Mouse (Mus musculus) forebrain, postnatal 0 days (tissue): ENCODE data around the gene Rcor2. TPM values are rescaled to one million over a fixed set of nuclear protein-coding genes. Genes with fewer than 3 reads are reported as not detected.
A peak's percentile ranks its signal among the peaks of the same experiment; 100 is the strongest.

Source experiments
- ATAC-seq: fragments of 200-750 bp; cut with Nextera tagmentation; 2 replicates; pipeline ENCODE4 v1.8.0; 2017; ENCODE audit warnings: mild to moderate bottlenecking, moderate library complexity
- DNase-seq: peaks from one replicate; pipeline ENCODE4 v3.0.0-alpha.2; 2015
- H3K27ac ChIP-seq: fragments of 300-500 bp; sonication (generic); 2 replicates; pipeline ENCODE4 v1.5.1; 2014; ENCODE audit warnings: low read depth, mild to moderate bottlenecking, antibody characterized with exemption, low read length, moderate library complexity, mixed read lengths
- H3K27me3 ChIP-seq: fragments of 300-500 bp; sonication (generic); 2 replicates; pipeline ENCODE4 v1.6.1; 2014; ENCODE audit warnings: mild to moderate bottlenecking, low read length, mixed read lengths; ENCODE audit not compliant: insufficient read depth
- H3K36me3 ChIP-seq: fragments of 300-500 bp; sonication (generic); 2 replicates; pipeline ENCODE4 v1.6.1; 2014; ENCODE audit warnings: mild to moderate bottlenecking, moderate library complexity; ENCODE audit not compliant: insufficient read depth
- H3K4me1 ChIP-seq: fragments of 300-500 bp; sonication (generic); 2 replicates; pipeline ENCODE4 v1.6.1; 2014; ENCODE audit warnings: antibody characterized with exemption; ENCODE audit not compliant: insufficient read depth
- H3K4me2 ChIP-seq: fragments of 300-500 bp; sonication (generic); 2 replicates; pipeline ENCODE4 v1.6.1; 2014; ENCODE audit warnings: low read depth, mild to moderate bottlenecking, moderate library complexity
- H3K4me3 ChIP-seq: fragments of 300-500 bp; sonication (generic); 2 replicates; pipeline ENCODE4 v1.5.1; 2014; ENCODE audit warnings: low read depth, low read length, mixed read lengths
- H3K9ac ChIP-seq: fragments of 300-500 bp; sonication (generic); 2 replicates; pipeline ENCODE4 v1.6.1; 2014; ENCODE audit warnings: mild to moderate bottlenecking
- H3K9me3 ChIP-seq: fragments of 300-500 bp; sonication (generic); 2 replicates; pipeline ENCODE4 v1.6.1; 2016; ENCODE audit warnings: low read length
- CTCF ChIP-seq: sonication (generic); IDR thresholded peaks from 2 replicates; pipeline ENCODE4 v1.5.1; 2016; ENCODE audit warnings: antibody characterized with exemption, control low read depth, low read depth
- WGBS: fragments of 180-500 bp; shearing (Covaris S2); extraction: QIAGEN DNeasy Blood & Tissue Kit; methylation state at CpG from one replicate; pipeline ENCODE4 v1.1.7; 2014; 5-methylcytosine and 5-hydroxymethylcytosine counted together
- polyA plus RNA-seq: library from polyadenylated mRNA; unstranded; fragments of >200 nt; fragmentation: Nextera tagmentation; extraction: Ambion mirVana; gene quantifications from 2 replicates; pipeline ENCODE4 v1.2.1, GENCODE M21; 2015
- total RNA-seq: library from RNA; depleted of rRNA; stranded (reverse); fragments of >200 nt; gene quantifications from 2 replicates; pipeline ENCODE4 v1.2.3, GENCODE M21; 2014

Rcor2 gene
- total and polyA plus RNA-seq, 2 experiments from 2014 or later, result 13.7 to 49.6 TPM

DNA sequence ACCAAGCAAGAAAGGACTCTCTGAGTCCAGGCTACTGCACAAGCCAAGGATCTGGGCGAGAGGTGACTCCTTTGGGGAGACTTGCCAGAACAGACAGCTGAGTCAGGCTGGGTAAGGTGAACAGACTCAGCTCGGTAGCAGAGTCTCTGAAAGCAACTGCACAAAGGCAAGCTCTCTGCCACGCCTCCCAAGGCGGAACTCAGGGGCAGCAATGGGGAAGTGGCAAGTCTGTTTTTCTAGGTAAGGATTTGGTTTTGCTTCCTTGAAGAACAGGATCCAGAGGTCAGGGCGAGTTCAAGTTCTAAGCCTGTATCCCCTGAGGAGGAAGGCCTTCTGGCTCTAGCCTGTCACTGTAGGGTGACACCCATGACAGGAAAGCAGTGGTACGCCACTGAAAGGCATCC is 40.6 kb upstream of the Rcor2 start:
- DNase-seq (no peak), ATAC-seq (no peak)
- Histone ChIP-seq H3K9ac (no peak overlapping the region), H3K4me1 (no peaks in the 10 kb centered on the region), H3K27ac (no peak overlapping the region), H3K4me3 (no peak overlapping the region), H3K4me2 (no peak overlapping the region), H3K36me3 (peaks cover 52% of the 10 kb centered on the region), H3K27me3 (no peaks in the 10 kb centered on the region), H3K9me3 (no peaks in the 10 kb centered on the region)
- WGBS, result 74% methylated on average over 6 of the region's 6 CpGs
- no peak for TF ChIP-seq CTCF

DNA sequence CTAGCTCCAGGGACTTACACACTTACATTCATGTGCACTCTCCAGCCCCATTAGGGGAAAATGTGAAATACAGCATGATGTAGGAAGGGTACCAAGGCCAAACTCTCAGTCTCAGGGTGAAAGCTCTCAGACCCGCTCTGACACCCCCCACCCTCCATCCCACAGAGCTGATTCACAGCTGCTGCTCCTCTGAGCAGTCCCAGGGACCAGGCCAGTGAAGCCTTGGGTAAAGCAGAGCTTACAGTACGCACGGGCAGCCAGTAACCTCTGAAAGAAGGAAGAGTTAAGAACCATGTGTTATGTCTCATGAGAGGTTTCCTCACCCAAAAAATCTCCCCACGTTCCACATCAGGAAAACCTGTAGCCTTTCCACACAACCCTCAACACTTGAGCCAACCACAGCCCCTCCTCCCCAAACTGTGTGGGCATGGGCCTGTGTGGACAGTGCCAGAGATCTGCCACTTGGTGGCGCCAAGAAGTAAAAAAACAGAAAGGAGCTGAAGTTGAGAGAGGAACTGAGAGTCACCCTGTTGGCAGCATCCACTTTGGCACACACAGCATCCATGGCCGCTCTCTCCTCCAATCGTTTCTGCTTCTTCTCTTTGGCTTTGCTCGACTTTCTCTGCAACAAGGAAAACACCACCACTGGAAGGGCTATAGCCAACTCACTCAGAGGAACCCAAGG is 32.4 kb upstream of the Rcor2 start:
- Histone ChIP-seq H3K4me2 (no peak overlapping the region), H3K27ac (no peak overlapping the region), H3K4me1 (0 out of 2 replicates have a peak, but pooled peaks cover 1% of the 10 kb centered on the region), H3K9ac (no peak overlapping the region), H3K36me3 (peaks cover 37% of the 10 kb centered on the region), H3K4me3 (no peak overlapping the region), H3K9me3 (no peaks in the 10 kb centered on the region), H3K27me3 (no peaks in the 10 kb centered on the region)
- 44% methylated on average over 8 of the region's 8 CpGs for WGBS
- ATAC-seq (peak; percentile 96), DNase-seq (peak; percentile 89)
- peak; percentile 96 for TF ChIP-seq CTCF

DNA sequence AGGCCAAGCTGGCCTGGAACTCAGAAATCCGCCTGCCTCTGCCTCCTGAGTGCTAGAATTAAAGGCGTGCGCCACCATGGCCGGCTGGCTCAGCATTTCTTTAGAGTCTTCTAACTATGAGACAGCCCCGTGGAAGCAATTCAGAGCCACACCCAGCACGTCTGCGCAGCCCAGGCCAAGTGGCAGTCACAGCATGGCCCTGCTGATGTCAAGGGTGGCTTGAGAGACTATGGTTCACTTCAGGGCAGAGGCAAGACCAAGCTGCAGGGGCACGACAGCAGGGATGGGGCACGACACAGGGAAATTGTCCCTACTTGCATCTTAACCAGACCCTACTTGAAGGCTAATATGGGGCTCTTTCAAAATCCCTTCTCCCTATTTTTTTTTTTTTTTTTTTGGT is 31.7 kb upstream of the Rcor2 start:
- WGBS, result 94% methylated on average over 9 of the region's 9 CpGs
- TF ChIP-seq CTCF, result no peak
- Histone ChIP-seq H3K27ac (no peak overlapping the region), H3K4me2 (no peak overlapping the region), H3K4me3 (no peak overlapping the region), H3K36me3 (peaks cover 29% of the 10 kb centered on the region), H3K4me1 (peaks cover 6% of the 10 kb centered on the region; the same call in 1 of the 2 replicates), H3K9ac (no peak overlapping the region), H3K27me3 (no peaks in the 10 kb centered on the region), H3K9me3 (no peaks in the 10 kb centered on the region)
- DNase-seq, result no peak
- ATAC-seq, result no peak

DNA sequence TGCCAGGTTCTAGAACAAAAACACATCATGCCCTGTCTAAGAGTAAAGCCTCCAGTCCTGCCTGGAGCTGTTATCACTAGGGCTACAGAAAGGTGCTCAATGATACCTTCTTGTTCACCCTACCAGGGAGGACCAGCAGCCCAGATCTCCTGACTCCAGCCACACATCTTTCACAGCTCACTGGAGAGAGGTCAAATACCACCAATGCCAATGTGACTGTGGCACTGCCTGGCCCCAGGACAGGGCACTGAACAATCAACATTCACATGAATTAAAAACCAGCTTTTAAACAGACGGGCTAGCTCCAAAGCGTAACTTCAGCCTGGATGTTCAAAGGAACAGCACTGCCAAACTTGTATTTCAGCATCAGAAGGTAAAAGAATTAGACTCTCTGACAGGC is 31.1 kb upstream of the Rcor2 start:
- Histone ChIP-seq H3K27ac (no peak overlapping the region), H3K36me3 (peaks cover 27% of the 10 kb centered on the region), H3K4me3 (no peak overlapping the region), H3K4me1 (peaks cover 6% of the 10 kb centered on the region; the same call in 1 of the 2 replicates), H3K4me2 (no peak overlapping the region), H3K9me3 (no peaks in the 10 kb centered on the region), H3K9ac (no peak overlapping the region), H3K27me3 (no peaks in the 10 kb centered on the region)
- no peak for TF ChIP-seq CTCF
- ATAC-seq (no peak), DNase-seq (no peak)
- WGBS, result 80% methylated on average over 2 of the region's 2 CpGs

DNA sequence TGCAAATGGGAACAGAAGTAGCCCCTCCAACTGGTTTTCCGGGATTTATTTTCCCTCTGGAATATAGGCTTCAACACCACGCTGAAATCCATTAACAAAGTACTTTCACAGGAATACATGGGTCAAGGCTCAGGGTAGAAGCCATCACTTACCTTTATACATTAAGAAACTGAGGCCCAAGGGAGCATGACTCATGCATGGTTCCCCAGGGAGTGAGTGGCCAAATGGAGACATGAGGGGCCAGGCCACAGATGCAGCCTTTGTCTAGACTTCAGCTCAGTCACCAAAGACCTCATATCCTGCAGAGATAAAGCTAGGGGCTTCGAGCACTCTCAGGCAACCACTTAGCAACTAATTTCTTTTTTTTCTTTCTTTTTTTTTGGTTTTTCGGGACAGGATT is 30.4 kb upstream of the Rcor2 start:
- H3K36me3 ChIP-seq, result peaks cover 21% of the 10 kb centered on the region; the same call in 1 of the 2 replicates
- no peaks in the 10 kb centered on the region for H3K9me3 ChIP-seq
- no peak overlapping the region for H3K4me3 ChIP-seq
- no peak for TF ChIP-seq CTCF
- no peak for ATAC-seq
- DNase-seq, result no peak
- no peak overlapping the region for H3K4me2 ChIP-seq
- WGBS, result 85% methylated on average over 4 of the region's 4 CpGs
- H3K27ac ChIP-seq, result no peak overlapping the region
- H3K4me1 ChIP-seq, result peaks cover 6% of the 10 kb centered on the region; the same call in 1 of the 2 replicates
- H3K27me3 ChIP-seq, result no peaks in the 10 kb centered on the region
- H3K9ac ChIP-seq, result no peak overlapping the region

DNA sequence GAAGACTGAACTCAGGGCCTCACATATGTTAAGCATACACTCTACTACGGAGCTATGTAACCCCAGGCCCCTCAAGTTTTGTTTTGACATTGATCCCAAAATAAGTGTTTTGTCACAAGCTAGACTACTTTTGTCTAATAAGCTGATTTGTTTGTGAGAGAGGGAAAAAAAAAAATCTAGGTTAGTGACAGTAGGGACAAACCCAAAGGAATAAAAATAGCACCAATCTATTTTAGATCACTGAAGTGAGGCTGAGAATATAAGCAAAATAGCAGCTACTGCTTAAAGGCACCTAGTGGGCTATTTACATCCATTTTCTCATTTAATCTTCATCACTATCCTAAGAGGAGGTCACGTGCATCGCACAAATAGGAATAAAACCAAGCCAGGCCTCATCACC is 27.6 kb upstream of the Rcor2 start:
- Histone ChIP-seq H3K4me1 (peaks cover 6% of the 10 kb centered on the region; the same call in 1 of the 2 replicates), H3K27ac (no peak overlapping the region), H3K27me3 (no peaks in the 10 kb centered on the region), H3K9me3 (no peaks in the 10 kb centered on the region), H3K4me2 (peak overlapping the region; percentile 98), H3K4me3 (no peak overlapping the region), H3K9ac (peak overlapping the region; percentile 75), H3K36me3 (no peaks in the 10 kb centered on the region)
- no peak for TF ChIP-seq CTCF
- DNase-seq (no peak), ATAC-seq (no peak)
- WGBS, result 78% methylated on average over 3 of the region's 3 CpGs

DNA sequence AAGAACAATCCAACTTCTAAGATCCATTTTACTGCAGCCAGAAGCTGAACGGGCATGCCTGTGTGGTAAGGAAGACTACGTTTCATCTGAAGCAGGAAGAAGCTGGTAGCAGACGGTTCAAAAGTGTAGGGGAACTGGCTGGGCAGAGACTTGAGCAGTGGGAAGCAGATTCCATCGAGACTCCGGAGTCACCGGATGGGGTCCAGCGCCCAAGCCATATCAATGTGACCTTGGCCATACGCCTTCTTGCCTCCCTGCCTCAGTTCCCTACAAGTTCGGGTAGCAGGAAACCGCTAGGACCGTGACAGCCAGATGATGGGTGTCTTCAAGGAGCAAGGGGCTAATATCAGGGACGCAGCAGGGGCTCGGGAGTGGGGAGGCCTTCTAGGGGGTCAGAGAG is 26.8 kb upstream of the Rcor2 start:
- peaks cover 6% of the 10 kb centered on the region; the same call in 1 of the 2 replicates for H3K4me1 ChIP-seq
- H3K27ac ChIP-seq, result peak overlapping the region; percentile 82; the same call in 1 of the 2 replicates
- H3K4me3 ChIP-seq, result peak overlapping the region; percentile 80
- no peaks in the 10 kb centered on the region for H3K9me3 ChIP-seq
- no peaks in the 10 kb centered on the region for H3K36me3 ChIP-seq
- TF ChIP-seq CTCF, result no peak
- WGBS, result 3% methylated on average over 13 of the region's 13 CpGs
- peak overlapping the region; percentile 98 for H3K4me2 ChIP-seq
- H3K27me3 ChIP-seq, result no peaks in the 10 kb centered on the region
- ATAC-seq, result no peak
- DNase-seq, result no peak
- peak overlapping the region; percentile 75 for H3K9ac ChIP-seq
